Mouse (Mus musculus): ENCODE measurements around the gene Bves. TPM values are rescaled to one million over a fixed set of nuclear protein-coding genes. Genes with fewer than 3 reads are reported as not detected.
A peak's percentile ranks its signal among the peaks of the same experiment; 100 is the strongest.
"Not testable (repeated sequence)": the region's sequence is repeated elsewhere in the genome, so short reads cannot be mapped to it uniquely, and the experiment has no call there.

Bves gene
- under 1 TPM; 0.47 to 0.63 TPM for total RNA-seq (2021)
- long read RNA-seq, experiment 1, full-length matches to known transcripts: 1 of 1 reads
- long read RNA-seq, experiment 1, partial matches to known transcripts: 0 of 1 reads
- long read RNA-seq, experiment 1, other reads (novel, unspliced or antisense): 0 of 1 reads
- long read RNA-seq, experiment 2, partial matches to known transcripts: 0 of 1 reads
- long read RNA-seq, experiment 2, other reads (novel, unspliced or antisense): 1 of 1 reads

DNA sequence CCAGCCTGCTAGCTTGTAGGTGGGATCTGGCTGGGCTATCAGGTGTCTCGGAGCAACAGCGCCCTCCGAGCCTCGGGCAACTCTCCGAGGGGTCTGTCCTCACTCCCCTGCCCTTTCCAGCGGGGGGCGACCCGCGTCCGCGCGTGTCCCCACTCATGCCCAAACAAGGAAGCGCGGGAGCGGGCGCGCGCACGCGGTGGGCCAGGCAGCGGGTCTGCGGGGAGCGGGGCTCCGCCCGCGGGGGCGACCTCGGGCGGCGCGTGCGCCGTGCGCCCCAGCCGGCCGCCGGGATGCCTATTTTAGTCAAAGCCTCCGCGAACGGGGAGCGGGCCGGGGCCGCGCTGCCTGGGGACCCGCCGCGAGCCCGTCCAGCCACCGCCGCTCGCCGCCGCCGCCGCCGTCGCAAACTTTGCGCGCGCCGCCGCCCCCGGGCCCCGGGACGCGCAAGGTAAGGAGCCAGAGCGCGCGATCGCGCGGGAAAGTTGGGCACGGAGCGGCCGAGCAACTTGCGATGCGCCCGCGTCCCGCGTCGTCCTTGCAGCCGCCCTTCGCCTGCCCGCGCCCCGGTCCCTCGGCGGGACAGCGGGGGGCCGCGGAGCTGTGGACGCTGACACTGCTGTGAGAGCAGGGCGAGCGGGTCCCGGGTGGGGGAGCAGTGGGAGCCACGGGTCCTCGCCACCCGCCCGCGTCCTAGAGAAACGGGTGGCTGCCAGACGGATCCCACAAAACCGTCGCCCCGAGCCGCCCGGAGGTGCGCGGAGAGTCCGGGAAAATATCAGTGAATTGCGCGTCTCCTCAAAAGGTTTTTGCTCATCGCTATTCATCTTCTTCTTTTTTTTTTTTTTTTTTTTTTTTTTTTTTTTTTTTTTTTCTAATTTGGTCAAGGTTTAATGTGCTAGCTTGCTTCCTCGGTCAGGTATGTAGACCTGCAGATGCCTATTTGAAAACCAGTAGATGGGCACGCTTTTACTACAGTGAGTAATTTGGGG lies at the start of gene Bves:
Bves (plus strand) TSS at position 339 of the 989 bp plus-strand sequence.
- peak; percentile 6 to 35 for DNase-seq (ENCODE audit: low spot score in 2 of 2)

GRCm38 (mm10) chr10:45288351-45288750 lies 47.2 kb upstream of the Bves start:
- no peak for DNase-seq (ENCODE audit: low spot score in 2 of 2)

GRCm38 (mm10) chr10:45289218-45290105 lies 46.1 kb upstream of the Bves start:
- peak in 1 of 2 experiments; percentile 12 for DNase-seq (ENCODE audit: low spot score in 2 of 2)

DNA sequence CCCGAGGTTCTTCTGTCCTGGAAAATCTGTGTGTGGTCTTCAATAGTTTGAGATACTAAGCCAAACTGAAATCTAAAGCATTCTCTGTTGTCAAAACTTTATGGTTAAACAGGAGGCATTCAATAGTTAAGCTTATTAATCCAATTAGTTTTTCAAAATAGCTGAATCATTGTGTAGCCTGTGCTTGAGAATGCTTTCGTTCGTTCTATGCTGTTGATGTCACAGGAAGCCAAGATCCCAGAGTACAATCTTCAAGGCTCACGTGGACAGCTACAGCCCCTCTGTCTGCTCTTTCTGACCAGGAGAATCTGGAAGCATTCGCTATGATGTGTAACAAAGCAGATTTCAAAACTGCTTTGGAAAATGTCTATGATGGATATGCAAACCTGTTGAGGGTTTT lies 45.0 kb upstream of the Bves start:
- DNase-seq (ENCODE audit: low spot score in 2 of 2): no peak

DNA sequence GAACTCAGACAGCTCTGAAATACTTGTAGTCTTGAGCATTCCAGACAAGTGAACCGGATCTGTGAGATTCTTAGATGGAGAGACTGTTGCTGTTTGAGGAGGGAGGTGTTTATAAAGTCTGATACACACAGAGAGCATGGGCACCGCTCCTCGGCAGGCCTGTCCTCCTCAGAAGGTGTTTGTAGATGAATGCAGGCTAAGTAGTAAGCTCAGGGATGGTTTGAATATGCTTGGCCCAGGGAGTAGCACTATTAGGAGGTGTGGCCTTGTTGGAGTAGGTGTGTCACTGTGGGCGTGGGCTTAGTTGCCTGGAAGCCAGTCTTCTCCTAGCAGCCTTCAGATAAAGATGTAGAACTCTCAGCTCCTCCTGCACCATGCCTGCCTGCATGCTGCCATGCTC lies 43.4 kb upstream of the Bves start:
- DNase-seq (ENCODE audit: low spot score in 2 of 2): not testable (repeated sequence)

- DNase-seq (ENCODE audit: low spot score in 2 of 2): no peak
Observed at GRCm38 (mm10) chr10:45295093-45295492, 40.5 kb upstream of the Bves start.

GRCm38 (mm10) chr10:45298503-45298902 lies 37.1 kb upstream of the Bves start:
- no peak for DNase-seq (ENCODE audit: low spot score in 2 of 2)

GRCm38 (mm10) chr10:45299509-45299908 lies 36.1 kb upstream of the Bves start:
- DNase-seq (ENCODE audit: low spot score in 2 of 2): no peak

DNA sequence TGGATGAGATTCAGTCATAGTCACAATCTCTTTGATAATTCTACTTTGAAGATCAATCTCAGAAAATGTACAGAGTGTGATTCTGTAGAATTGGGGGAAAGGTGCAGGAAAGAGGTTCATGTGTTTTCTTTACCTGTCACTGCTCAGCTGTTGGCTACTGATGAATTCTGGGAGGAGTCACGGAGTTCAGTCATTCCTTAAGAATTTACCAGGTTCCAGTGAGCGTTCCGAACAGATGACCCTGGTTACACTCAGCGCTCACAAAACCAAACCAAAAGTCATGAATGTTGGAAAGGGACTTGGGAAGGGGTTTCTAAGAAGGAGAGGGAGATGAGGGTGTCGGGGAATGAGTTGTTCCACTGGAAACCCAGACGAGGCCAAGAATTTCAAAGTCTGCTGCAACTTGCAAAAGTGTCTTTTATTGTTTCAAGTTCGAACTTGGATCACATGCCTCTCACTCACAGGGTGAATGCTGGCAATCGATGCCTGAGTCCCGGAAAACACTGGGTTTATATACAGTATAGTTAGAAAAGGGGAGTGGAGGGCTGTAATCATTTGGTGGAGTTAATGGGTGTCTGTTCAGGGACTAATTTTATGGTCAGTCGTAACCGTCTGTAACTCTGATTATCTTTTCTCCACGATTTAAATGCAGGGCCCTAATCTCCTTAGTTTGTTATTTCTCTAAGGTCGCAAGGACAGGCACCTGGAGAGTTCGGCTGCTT lies 32.1 kb upstream of the Bves start:
- DNase-seq (ENCODE audit: low spot score in 2 of 2): no peak

DNA sequence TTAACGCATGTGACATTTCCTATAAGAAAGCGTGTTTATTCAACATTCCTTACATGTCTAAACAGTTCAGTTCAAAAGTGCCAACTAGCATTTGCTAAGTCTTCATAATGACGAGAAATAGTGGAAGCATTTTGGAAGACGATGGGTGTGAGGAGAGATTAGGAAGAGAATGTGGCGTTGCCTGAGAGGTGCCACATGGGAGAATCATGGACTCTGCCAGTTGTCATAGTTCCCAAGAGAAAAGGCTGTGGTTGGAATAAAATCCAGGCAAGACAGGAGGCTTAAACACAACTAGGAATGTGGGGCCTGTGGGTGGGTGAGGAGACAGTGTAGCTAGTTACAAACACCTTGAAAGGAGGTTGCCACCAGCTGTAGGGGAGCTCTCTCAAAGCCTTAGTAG lies 30.4 kb upstream of the Bves start:
- DNase-seq (ENCODE audit: low spot score in 2 of 2): no peak

- DNase-seq (ENCODE audit: low spot score in 2 of 2): no peak
Observed at GRCm38 (mm10) chr10:45311129-45311528, 24.4 kb upstream of the Bves start.

GRCm38 (mm10) chr10:45311624-45312023 lies 23.9 kb upstream of the Bves start:
- DNase-seq (ENCODE audit: low spot score in 2 of 2): no peak

GRCm38 (mm10) chr10:45314865-45315264 lies 20.7 kb upstream of the Bves start:
- peak in 1 of 2 experiments; percentile 3 for DNase-seq (ENCODE audit: low spot score in 2 of 2)

DNA sequence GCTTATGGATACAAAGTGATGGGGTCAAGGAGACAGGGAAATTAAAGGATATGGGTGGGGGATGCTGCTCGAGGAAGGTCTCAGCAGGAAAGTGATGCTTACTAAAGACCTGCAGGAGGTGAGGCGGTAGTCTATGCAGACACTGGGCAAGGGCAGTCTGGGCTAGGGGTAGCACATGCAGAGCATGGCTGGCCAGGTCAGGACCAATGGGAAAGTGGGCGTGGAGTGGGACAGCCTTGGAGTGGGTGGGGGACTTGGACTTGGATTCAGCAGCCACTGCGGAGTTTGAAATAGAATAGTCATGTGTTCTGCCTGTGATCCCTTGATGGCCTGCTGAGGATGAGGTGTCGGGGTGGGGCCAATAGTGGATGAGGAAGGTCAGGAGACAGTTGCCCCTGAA lies 16.6 kb upstream of the Bves start:
- DNase-seq (ENCODE audit: low spot score in 2 of 2): no peak

DNA sequence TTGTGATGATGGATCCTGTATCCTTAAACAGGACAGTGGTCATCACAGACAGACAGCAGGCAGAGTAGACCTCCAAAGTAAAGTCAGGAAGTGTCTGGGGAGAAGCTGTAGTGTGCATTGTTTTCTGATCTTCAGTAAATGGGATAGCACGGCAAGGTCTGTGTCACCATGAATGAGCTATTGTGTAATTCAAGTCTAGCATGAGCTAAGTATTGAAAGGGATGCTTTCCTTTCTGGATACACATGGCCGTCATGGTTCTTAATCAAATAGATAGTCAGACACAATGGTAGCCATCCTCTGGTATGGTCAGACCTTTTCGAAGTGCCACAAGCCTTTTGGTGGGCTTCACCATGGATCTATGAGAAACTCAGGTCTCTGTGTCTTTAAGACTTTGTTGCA lies 15.3 kb upstream of the Bves start:
- no peak for DNase-seq (ENCODE audit: low spot score in 2 of 2)

DNA sequence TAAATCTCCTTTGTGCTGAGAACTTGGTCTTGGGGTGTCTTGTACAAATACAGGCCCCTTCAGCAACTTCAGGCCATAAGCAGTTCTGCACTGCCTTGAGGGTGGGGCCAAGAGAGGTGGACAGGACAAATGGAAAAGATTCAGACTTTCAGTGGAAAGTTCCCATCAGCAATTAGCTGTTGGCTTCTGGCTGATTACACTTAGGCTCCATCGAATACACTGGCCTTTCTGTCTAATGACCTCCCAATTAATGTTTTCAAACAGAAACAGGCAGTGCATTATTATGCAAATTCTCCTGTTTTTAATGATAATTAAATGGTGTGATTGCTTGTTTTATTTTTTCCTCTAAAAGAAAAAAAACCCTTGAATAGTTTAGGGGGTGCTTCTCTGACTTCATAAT lies 11.4 kb upstream of the Bves start:
- no peak for DNase-seq (ENCODE audit: low spot score in 2 of 2)

- DNase-seq (ENCODE audit: low spot score in 2 of 2): no peak
Observed at GRCm38 (mm10) chr10:45328196-45329000, 7.2 kb upstream of the Bves start.

DNA sequence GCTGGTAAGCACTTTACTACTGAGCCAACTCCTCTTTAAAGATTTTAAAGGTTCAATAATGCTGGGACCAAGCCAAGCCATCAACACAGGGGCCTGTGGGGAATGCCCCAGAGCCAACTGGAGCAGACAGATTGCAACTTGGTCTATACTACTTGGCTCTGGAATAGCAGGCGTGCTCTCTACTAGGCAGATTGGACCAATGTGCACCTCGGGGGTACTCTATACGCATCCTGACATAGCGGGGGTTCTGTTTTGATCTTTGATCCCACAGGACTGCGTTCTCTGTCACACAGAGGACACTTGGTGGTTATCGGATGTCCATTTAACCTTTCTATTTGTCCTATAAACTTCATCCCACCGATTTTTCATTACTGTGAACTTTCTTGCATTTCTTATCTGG lies 647 bp upstream of the Bves start:
- DNase-seq (ENCODE audit: low spot score in 2 of 2): no peak

GRCm38 (mm10) chr10:45339106-45339505 lies 3.5 kb downstream of the Bves start:
- no peak for DNase-seq (ENCODE audit: low spot score in 2 of 2)

DNA sequence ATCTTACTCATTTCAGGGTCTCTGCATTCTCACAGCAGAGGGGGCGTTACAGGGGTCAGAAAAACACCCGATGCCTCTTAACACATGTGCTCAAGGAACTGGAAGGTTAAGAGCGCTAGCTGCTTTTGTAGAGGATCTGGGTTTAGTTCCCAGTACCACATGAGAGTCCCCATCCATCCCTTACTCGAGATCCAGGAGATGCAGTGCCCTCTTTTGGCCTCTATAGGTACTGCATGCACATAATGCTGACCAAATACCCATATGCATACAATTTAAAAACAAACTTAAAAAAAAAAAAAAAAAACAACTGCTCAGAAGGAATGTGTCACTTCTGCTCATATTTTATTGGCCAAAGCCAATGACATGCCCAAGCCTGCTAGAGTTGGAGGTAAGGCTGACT lies 8.8 kb downstream of the Bves start:
- DNase-seq (ENCODE audit: low spot score in 2 of 2): no peak
